Mouse (Mus musculus) small intestine, adult 2 months (tissue): ENCODE measurements around the gene Gm4175.
"Not testable (repeated sequence)": the region's sequence is repeated elsewhere in the genome, so short reads cannot be mapped to it uniquely, and the experiment has no call there.

Experiments
- CTCF ChIP-seq: fragments of 200-500 bp; IDR thresholded peaks from 2 replicates; pipeline ENCODE4 v1.5.1; 2012; ENCODE audit warnings: low read depth, mild to moderate bottlenecking, control low read depth, inconsistent platforms, low read length, moderate library complexity, mixed read lengths; ENCODE audit not compliant: insufficient replicate concordance, insufficient read length; ENCODE audit errors: extremely low read depth
- POLR2A ChIP-seq: fragments of 200-500 bp; IDR thresholded peaks from 2 replicates; pipeline ENCODE4 v1.6.1; 2012; ENCODE audit warnings: low read depth, mild to moderate bottlenecking, control low read depth, inconsistent platforms, low read length, moderate library complexity

- TF ChIP-seq POLR2A, CTCF: not testable (repeated sequence)
Measured at GRCm38 (mm10) chr7:21796628-21797027, 35.4 kb upstream of the Gm4175 start, which contains the start of gene Gm4177.
